Mouse (Mus musculus) embryonic fibroblast, embryonic 13.5 days (primary cell): ENCODE data around the gene Srrm2. TPM values are rescaled to one million over a fixed set of nuclear protein-coding genes. Genes with fewer than 3 reads are reported as not detected.

Source experiments
- H3K27ac ChIP-seq: 2 replicates; pipeline ENCODE4 v1.5.1; 2012; ENCODE audit warnings: low read length, control low read depth, inconsistent platforms; ENCODE audit not compliant: insufficient read depth
- H3K4me1 ChIP-seq: 2 replicates; pipeline ENCODE4 v1.6.1; 2011; ENCODE audit warnings: low read length; ENCODE audit not compliant: control insufficient read depth, insufficient read depth
- H3K4me3 ChIP-seq: 2 replicates; pipeline ENCODE4 v1.5.1; 2011; ENCODE audit warnings: mild to moderate bottlenecking, control low read depth, low read length; ENCODE audit not compliant: insufficient read depth
- CTCF ChIP-seq: IDR thresholded peaks from 2 replicates; pipeline ENCODE4 v1.5.1; 2011; ENCODE audit warnings: mild to moderate bottlenecking, control low read depth, low read length, moderate library complexity, borderline replicate concordance; ENCODE audit not compliant: insufficient read depth
- POLR2A ChIP-seq: IDR thresholded peaks from 2 replicates; pipeline ENCODE4 v1.6.1; 2011; ENCODE audit warnings: low read depth, mild to moderate bottlenecking, control low read depth, low read length, moderate library complexity
- polyA plus RNA-seq: library from polyadenylated mRNA; stranded (reverse); fragments of >200 nt; gene quantifications from 2 replicates; pipeline ENCODE4 v1.2.4, GENCODE M21; 2011; ENCODE audit warnings: low read depth; ENCODE audit not compliant: missing spikeins, insufficient read length

Gene Srrm2
- polyA plus RNA-seq, 1 experiment, result 303 TPM

- TF ChIP-seq POLR2A (no peak; the same call in 1 of the 2 replicates), CTCF (no peak)
- peaks cover 4% of the 10 kb centered on the region for H3K4me1 ChIP-seq
- peak within 1 kb of the TSS; percentile 29 for H3K4me3 ChIP-seq
- no peak within 1 kb of the TSS for H3K27ac ChIP-seq
Measured at GRCm38 (mm10) chr17:23785561-23786471, 4.5 kb upstream of the Srrm2 start, which contains the start of gene Flywch2. Gene Flywch2 (minus strand): TSS chr17:23786081.

GRCm38 (mm10) chr17:23786510-23786931 lies 3.8 kb upstream of the Srrm2 start:
- H3K4me3 ChIP-seq, result peak overlapping the region; percentile 29
- TF ChIP-seq CTCF (no peak), POLR2A (no peak; the same call in 1 of the 2 replicates)
- H3K27ac ChIP-seq, result no peak overlapping the region
- H3K4me1 ChIP-seq, result peaks cover 4% of the 10 kb centered on the region

GRCm38 (mm10) chr17:23788973-23789372 lies 1.4 kb upstream of the Srrm2 start:
- no peak overlapping the region for H3K27ac ChIP-seq
- TF ChIP-seq POLR2A (no peak), CTCF (no peak)
- H3K4me1 ChIP-seq, result peaks cover 4% of the 10 kb centered on the region
- no peak overlapping the region for H3K4me3 ChIP-seq

- H3K4me1 ChIP-seq, result peaks cover 4% of the 10 kb centered on the region
- TF ChIP-seq POLR2A, result no peak
- no peak for TF ChIP-seq CTCF
- H3K27ac ChIP-seq, result peak overlapping the region; percentile 30; the same call in 1 of the 2 replicates
- peak overlapping the region; percentile 23; the same call in 1 of the 2 replicates for H3K4me3 ChIP-seq
Measured at GRCm38 (mm10) chr17:23789749-23790268, 523 bp upstream of the Srrm2 start.

- TF ChIP-seq POLR2A, result no peak
- no peak for TF ChIP-seq CTCF
- H3K4me1 ChIP-seq, result peaks cover 4% of the 10 kb centered on the region
- H3K27ac ChIP-seq, result no peak overlapping the region
- peak overlapping the region; percentile 23 for H3K4me3 ChIP-seq
Measured at GRCm38 (mm10) chr17:23791079-23791357, 686 bp downstream of the Srrm2 start.

GRCm38 (mm10) chr17:23795323-23795722 lies 5.0 kb downstream of the Srrm2 start:
- H3K4me1 ChIP-seq, result no peaks in the 10 kb centered on the region
- TF ChIP-seq CTCF (no peak), POLR2A (no peak)
- no peak overlapping the region for H3K4me3 ChIP-seq
- H3K27ac ChIP-seq, result no peak overlapping the region

GRCm38 (mm10) chr17:23797316-23797715 lies 7.0 kb downstream of the Srrm2 start:
- Histone ChIP-seq H3K4me3 (no peak overlapping the region), H3K4me1 (no peaks in the 10 kb centered on the region; the same call in 1 of the 2 replicates), H3K27ac (no peak overlapping the region)
- TF ChIP-seq CTCF (no peak), POLR2A (no peak)

- H3K4me1 ChIP-seq, result peaks cover 3% of the 10 kb centered on the region
- TF ChIP-seq POLR2A (no peak), CTCF (no peak)
- no peak overlapping the region for H3K27ac ChIP-seq
- H3K4me3 ChIP-seq, result no peak overlapping the region
Measured at GRCm38 (mm10) chr17:23801627-23802026, 11.3 kb downstream of the Srrm2 start.

GRCm38 (mm10) chr17:23802746-23803365 lies 12.5 kb downstream of the Srrm2 start:
- Histone ChIP-seq H3K4me1 (peaks cover 3% of the 10 kb centered on the region), H3K4me3 (peak overlapping the region; percentile 98), H3K27ac (peak overlapping the region; percentile 68)
- TF ChIP-seq POLR2A, result peak; percentile 71
- TF ChIP-seq CTCF, result no peak
